Mouse (Mus musculus): ENCODE data around the gene Ccdc30.

Gene Ccdc30

DNA sequence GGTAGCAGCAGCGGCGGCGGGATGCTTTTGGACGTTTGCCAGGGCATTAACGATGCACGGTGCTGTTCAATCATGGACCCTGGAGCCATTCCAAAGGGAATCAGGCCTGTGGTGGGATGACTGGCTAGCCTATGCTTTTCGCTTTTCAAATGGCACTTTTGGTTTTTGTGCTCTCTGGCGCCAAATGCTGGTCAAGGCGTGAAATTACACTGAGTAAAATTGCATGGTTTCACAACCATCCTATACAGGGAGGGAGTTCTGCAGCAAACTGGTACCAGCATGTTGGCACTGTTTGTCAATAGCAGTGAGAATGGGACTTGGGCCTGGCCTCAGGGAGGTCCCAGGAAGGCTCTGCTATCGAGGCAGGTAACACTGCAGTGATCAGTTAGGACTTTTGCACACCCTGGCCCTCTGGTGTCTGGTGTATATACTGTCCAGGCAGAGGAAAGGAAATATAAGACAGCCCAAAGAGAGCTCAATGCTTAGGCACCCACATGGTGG lies 76.4 kb downstream of the Ccdc30 start:
- in situ Hi-C loops (cut with MboI; ENCODE audit: low pct_unique_long_range_greater_than_20kb in 1 of 2, low sequenced_read_pairs in 2 of 2, unreplicated experiment in 1 of 2) = no loop called here

DNA sequence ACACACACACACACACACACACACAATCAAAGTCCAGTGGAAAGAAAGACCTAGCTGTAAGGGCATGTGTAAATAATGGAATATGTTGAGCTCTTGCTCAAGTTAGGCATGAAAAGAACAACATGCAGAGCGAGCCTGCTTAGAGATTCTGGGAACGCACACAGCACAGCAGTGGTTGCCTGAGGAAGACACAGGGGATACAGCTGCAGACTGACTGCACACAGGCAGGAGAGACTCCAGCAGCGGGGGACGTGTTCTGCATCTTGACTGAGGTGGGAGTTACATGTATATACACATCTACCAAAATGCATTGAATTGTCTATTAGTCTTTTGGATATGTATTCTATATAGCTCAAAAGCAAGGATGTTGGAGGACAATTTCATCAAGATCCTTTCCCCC lies 76.9 kb downstream of the Ccdc30 start:
- in situ Hi-C loops (cut with MboI; ENCODE audit: low pct_unique_long_range_greater_than_20kb in 1 of 2, low sequenced_read_pairs in 2 of 2, unreplicated experiment in 1 of 2) = no loop called here

DNA sequence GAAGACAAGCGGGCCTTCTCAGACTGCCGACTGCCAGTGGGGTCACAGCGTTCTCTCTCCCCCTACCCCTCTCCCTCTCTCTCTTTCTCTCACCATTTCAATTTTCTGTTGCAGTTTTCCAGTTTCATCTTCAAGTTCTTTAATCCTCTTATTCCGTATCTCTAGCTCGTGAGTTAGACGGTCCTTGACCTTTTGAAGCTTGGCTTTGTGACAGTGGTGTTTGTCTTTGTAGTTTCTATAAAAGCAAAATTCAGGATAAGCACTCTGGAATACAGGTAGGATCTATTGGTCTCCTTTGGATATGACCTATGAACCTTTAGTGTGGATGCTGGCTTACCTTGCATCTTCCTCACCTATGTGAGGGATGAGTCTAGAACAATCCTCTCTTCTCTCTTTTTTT lies 81.8 kb downstream of the Ccdc30 start:
- in situ Hi-C loops (cut with MboI; ENCODE audit: low pct_unique_long_range_greater_than_20kb in 1 of 2, low sequenced_read_pairs in 2 of 2, unreplicated experiment in 1 of 2) = no loop called here

DNA sequence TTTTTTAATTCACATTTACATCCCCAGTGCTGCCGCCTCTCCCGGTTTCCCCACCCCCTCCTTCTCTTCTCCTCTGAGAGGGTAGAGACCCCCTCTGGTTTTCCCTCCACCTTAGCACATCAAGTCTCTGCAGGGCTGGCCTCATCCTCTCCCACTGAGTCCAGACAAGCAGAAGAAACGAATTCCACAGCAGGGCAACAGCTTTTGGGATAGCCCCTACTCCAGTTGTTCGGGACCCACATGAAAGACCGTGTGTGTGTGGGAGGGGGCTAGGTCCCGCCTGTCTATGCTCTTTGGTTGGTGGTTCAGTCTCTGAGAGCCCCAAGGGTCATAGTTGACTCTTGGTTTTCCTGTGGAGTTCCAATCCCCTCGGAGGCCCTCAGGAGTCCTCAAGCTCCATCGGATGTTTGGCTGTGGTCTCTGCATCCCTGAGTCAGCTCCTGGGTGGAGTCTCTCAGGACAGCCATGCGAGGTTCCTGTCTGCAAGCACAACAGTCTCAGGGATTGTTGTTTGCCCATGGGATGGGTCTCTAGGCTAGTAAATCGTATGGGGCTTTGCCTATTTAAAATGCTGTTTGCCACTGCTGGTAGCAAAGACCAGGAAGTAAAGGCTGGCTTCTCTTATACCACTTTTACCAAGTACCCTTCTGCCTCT lies 94.3 kb downstream of the Ccdc30 start:
- in situ Hi-C loops (cut with MboI; ENCODE audit: low pct_unique_long_range_greater_than_20kb in 1 of 2, low sequenced_read_pairs in 2 of 2, unreplicated experiment in 1 of 2) = no loop called here

DNA sequence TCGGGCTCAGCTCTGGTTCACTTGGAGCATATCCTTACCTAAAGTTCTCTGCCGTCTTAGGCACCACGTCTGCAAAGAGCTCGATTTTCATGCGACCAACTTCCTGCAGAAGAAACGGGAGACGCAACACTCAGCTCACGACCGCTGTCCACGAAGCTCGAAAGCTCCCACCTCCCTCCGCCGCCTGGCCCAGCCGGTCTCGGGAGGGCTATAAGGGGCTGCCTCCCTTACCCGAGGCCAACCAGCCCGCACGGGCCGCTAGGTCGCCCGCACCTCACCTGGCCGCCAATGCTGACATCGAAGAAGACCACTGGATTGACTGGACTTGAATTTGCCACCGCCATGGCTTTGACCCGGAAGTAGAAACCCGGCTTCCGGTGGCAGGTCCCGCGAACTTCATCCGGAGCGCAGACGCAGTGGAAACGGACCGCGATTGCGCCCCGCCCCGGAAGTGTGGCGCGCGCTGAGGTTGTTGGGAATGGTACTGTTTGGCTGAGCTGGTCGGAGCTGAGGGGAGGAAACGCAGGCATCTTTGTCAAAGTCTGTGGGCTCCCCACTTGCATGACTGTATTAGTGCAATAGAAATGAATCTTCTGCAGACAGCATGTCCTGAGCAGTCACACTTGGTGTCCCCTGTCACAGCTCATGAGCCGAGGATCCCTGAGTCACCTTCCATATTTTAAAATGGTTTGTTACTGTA lies 95.0 kb downstream of the Ccdc30 start, which contains the start of gene Ppih:
Gene Ppih (minus strand): TSS at position 416 of the 700 bp plus-strand sequence.
- in situ Hi-C loops (cut with MboI; ENCODE audit: low pct_unique_long_range_greater_than_20kb in 1 of 2, low sequenced_read_pairs in 2 of 2, unreplicated experiment in 1 of 2) = no loop called here

DNA sequence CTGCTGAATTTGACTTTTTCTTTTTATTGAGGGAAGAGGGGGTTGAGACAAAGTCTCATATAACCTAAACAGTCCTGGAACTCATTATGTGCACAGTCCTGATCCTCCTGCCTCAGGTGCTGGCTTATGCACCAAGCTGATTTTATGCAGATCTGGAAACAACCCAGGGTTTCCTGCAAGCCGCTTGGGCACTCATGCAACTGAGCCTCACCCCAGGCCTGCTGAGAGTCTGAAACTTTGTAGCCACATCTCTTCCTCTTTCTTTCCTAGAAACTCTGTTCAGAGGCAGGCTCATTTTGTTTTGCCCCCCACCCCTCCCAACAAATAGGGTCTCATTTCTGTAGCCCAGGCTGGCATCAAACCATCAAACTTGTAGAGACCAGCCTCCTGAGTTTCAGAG lies 101.6 kb downstream of the Ccdc30 start:
- in situ Hi-C loops (cut with MboI; ENCODE audit: low pct_unique_long_range_greater_than_20kb in 1 of 2, low sequenced_read_pairs in 2 of 2, unreplicated experiment in 1 of 2) = no loop called here

DNA sequence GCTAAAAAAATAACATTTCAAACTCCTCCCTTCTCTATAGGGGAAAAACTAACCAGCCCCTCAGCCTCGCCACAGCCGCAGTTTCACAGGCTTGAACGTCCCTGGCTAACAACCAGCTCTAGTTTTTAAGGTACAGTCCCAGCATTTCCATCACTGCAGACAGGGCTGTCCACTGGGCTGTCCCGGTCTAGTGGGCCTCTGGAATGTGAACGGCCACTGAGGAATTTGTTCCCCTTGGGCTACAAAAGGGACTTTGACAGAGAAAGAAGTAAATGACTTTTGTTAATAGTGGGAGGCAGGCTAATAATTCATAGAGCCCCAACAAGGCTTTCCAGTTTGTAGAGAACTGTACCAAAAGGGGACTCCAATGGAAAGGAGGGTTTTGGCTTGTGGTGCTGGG lies 109.9 kb downstream of the Ccdc30 start:
- in situ Hi-C loops (cut with MboI; ENCODE audit: low pct_unique_long_range_greater_than_20kb in 1 of 2, low sequenced_read_pairs in 2 of 2, unreplicated experiment in 1 of 2) = no loop called here

DNA sequence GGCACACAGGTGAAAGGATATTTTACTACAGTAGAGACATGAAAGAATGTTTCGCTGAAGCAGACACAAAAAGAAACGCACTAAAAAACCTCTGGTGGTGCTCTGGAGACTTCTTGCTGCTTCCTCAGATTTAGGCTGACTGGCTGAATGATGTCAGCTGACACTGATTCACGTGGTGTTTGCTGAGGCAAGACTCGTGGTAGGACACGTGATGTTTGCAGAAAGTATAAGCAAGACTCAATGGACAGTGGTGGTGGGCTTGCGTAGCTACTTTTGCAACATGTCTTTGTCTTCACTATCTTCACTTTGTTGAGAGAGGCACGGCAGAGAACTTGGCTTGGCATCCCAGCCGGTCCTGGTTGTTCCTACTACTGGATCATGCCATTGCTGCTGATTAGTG lies 112.0 kb downstream of the Ccdc30 start:
- in situ Hi-C loops (cut with MboI; ENCODE audit: low pct_unique_long_range_greater_than_20kb in 1 of 2, low sequenced_read_pairs in 2 of 2, unreplicated experiment in 1 of 2) = no loop called here

DNA sequence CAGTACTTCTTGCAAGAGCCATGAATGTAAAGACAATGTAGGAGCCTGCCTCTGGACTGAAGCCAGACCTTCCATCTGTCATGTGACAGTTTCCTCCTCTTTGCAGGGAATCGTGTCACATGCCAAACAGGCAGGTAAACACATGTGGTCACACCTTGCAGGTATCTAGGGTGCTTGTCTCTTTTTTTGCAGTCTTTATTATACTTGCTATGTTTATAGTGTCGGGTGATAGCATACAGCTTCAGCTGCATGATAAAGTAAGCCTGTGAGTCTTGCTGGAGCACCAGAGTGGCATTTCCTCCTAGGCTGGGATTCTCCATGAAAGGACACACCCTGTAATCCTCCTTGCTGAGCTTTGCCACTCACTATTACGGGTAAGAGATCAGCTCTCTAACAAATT lies 113.5 kb downstream of the Ccdc30 start:
- in situ Hi-C loops (cut with MboI; ENCODE audit: low pct_unique_long_range_greater_than_20kb in 1 of 2, low sequenced_read_pairs in 2 of 2, unreplicated experiment in 1 of 2) = no loop called here

DNA sequence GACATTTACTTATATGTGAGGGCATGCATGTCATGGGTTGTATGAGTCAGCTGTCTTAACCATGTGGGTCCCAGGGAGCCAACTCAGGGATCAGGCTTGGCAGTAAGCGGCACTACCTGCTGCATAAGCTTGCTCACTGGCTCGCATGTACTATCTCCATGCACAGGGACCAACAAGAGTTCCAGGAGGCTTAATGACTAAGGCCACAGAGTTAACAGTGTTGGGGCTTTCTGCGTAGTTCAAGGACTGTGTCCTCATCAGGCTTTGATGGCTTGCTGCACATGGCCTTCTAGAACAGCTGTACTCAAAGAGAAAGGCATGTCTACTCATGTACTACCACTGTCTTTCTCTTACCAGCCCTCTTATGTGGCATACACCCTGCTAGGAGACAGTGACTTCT lies 114.6 kb downstream of the Ccdc30 start:
- in situ Hi-C loops (cut with MboI; ENCODE audit: low pct_unique_long_range_greater_than_20kb in 1 of 2, low sequenced_read_pairs in 2 of 2, unreplicated experiment in 1 of 2) = no loop called here

DNA sequence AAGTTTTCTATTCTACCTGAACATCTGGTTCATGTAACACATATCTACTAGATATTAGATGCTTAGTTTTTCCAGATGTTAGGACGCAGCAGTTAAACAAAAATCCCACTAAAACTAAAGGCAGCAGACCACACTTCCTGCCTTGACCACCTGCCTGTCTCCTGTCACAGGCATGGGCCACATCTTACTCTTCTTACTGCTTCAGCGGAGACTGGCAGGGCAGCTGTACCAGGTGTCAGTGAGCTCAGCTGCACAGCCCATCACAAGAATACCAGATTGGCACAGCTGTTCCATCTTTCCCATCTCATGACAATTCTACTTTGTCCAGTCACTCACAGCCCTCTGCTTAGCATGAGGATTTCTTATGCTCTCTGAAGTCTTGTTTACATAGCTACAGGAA lies 118.0 kb downstream of the Ccdc30 start:
- in situ Hi-C loops (cut with MboI; ENCODE audit: low pct_unique_long_range_greater_than_20kb in 1 of 2, low sequenced_read_pairs in 2 of 2, unreplicated experiment in 1 of 2) = no loop called here

DNA sequence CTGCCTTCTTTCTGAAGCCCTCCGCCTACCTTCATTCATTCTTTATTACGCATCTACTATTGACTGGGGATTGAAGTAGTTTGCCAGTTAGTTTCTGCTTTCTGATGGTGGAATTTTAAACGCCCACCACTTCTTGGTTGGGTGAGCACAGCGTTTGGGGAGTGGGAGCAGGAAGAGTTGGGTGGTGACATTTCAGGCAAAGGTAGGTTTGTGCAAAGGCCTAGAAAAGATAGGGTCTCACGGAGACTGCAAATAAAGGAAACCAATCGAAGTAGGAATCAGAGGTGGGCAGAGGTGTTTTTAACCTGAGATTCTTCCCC lies 120.2 kb downstream of the Ccdc30 start:
- in situ Hi-C loops (cut with MboI; ENCODE audit: low pct_unique_long_range_greater_than_20kb in 1 of 2, low sequenced_read_pairs in 2 of 2, unreplicated experiment in 1 of 2) = no loop called here

DNA sequence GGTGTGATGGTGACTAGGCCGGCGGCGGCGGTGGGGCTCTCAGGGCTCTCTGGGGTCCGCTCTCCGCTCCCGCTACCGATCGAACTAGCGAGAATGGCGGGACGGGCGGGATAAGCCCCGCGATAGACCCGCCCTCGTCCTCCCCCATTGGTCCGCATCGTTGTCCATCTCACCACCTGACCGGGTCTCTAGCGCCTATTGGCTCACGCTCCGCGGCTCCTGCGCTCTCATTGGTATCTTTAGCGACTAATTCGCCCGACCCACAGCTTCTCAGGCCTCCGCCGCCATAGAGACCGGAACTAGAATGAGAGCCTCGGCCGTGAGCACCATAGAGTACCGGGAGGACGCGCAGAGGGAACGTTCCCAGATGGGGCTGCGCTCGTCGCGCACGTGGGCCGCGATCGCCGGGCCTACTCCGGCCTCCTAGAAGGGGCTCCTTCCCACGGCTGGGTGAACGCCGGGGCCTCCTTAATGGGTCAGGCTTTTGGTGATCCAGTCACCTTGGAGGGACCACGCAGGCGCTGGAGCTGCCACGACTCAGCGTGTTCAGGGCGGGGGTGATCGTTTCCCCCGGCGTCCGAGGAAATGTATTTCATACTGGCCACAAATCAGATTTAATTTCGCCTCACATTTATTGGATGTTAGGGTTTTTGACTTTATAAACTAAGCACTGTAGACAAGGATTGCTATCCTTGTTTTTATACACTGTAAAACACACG lies 120.7 kb downstream of the Ccdc30 start, which contains the start of gene Ybx1:
Gene Ybx1 (minus strand): TSS at position 190 of the 719 bp plus-strand sequence.
- in situ Hi-C loops (cut with MboI; ENCODE audit: low pct_unique_long_range_greater_than_20kb in 1 of 2, low sequenced_read_pairs in 2 of 2, unreplicated experiment in 1 of 2) = no loop called here

DNA sequence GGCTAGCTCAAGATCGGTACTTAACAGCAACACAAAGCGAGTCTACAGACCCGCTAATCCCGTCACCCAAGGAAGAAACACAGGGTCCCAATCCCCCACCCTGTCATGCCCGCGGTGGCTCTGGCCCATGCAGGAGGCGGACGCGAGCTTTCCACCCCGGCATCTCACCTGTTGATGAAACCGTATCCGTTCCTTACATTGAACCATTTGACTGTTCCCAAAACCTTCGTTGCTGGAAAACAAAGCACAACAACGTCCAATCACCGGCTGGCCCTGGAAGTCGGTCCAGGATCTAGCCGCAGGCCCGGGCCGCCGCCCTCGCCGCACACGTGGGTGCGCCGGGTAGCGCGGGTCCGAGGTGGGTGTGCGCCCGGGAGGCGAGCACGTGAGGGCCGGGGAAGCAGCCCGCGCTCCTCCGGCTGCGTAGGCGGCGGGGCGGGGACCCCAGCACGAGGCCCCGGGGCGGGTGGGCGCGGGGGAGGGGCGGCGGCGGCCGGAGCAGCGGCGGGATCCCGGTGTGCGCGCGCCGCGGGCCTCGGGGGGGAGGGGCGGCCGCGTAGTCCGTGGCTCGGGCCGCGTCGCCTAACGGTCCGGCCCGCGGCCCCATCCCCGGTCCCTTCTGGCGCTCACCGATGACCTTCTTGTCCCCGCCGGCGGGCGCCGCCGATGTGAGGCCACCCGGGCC lies 121.6 kb downstream of the Ccdc30 start:
- in situ Hi-C loops (cut with MboI; ENCODE audit: low pct_unique_long_range_greater_than_20kb in 1 of 2, low sequenced_read_pairs in 2 of 2, unreplicated experiment in 1 of 2) = no loop called here

DNA sequence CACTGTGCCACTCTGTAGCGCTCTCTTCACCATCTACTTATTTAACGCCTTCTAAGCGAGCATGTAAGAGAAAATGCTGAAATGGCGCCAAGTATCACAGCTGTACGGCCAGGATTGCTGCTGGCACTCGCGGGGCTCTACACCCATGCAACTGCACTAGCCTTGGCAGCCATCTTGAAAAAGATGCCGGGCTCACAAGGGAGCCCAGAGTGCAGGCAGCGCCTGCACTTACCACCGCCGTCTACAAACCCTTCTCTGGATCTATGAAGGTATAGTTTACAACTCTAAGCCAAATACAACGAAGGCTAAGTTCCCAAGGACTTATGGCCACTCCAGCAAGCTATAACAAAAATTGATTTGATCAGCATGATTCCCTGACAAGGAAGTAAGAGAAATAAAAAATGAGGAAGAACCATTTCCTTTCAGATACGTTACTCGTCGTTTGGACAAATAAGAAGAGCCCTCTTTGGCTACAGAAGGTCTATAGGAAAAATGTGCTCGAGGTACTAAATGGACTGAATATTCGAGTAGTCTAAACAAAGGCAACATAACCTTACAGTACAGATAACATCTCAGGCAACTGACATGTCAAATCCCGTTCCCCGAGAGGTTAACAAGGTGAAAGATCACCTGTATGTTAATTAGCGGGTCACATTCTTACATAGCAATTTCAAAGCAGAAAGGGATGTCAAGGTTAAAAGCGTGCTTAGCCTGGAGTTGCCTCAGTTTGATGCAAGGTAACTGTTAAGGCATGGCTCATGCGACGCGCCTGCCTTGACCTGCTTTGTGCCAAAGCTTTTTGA lies 122.3 kb downstream of the Ccdc30 start:
- in situ Hi-C loops (cut with MboI; ENCODE audit: low pct_unique_long_range_greater_than_20kb in 1 of 2, low sequenced_read_pairs in 2 of 2, unreplicated experiment in 1 of 2) = no loop called here

DNA sequence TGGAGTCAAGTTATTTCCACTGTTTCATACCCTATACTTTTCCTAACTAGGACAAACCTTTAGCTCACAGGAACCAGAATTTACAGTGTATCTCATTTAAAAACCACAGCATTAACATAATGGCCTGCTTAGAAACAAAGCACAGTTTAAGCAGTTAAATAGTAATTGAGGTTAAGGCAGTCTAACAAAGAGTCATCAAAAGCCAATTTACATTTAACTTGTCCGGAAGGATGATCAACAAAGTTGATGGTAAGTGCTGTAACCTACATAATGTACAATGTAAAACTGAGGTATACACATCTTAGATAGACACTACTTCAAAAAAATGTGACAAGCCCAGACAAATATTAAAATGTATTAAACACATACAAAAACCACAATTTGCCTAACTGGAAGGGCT lies 123.4 kb downstream of the Ccdc30 start:
- in situ Hi-C loops (cut with MboI; ENCODE audit: low pct_unique_long_range_greater_than_20kb in 1 of 2, low sequenced_read_pairs in 2 of 2, unreplicated experiment in 1 of 2) = no loop called here

DNA sequence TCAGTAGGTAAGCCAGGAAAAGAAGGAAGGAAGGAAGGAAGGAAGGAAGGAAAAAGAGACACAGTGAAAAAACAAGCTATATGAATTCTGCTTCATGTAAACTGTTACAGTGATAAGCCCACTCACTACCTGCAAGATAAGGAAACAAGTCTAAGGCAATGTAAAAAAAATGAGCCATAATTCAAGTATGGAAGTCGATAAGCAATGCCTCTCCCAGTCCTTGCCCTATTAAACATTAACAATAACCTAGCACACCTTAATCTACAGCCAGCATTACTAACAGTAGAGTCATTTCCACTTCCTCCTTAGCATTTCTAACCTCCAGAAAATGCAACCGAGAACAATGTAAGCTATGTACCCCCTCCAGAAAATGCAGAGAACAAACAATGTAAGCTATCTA lies 130.0 kb downstream of the Ccdc30 start:
- in situ Hi-C loops (cut with MboI; ENCODE audit: low pct_unique_long_range_greater_than_20kb in 1 of 2, low sequenced_read_pairs in 2 of 2, unreplicated experiment in 1 of 2) = no loop called here

DNA sequence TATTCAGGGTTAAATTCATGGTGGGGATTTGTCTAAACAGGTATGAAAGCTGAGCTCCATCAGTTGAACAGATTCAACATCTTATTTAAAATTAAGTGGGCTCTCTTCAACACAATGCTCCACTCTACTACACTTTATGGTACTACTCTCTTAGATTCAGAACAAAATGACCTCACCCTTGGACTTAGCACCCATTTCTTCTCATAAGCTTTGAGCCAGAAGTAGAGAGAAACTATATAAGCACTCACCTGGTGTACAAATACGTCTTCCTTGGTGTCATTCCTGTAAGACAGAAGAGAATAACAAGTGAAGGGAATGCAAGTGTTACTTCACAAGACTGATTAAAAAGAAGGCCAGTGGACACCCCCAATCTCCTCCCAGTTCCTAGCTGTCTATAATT lies 130.5 kb downstream of the Ccdc30 start:
- in situ Hi-C loops (cut with MboI; ENCODE audit: low pct_unique_long_range_greater_than_20kb in 1 of 2, low sequenced_read_pairs in 2 of 2, unreplicated experiment in 1 of 2) = no loop called here

Measured in mouse embryonic stem cell (cell line).